Mouse (Mus musculus): ENCODE measurements around the gene 4930430F08Rik. TPM values are rescaled to one million over a fixed set of nuclear protein-coding genes. Genes with fewer than 3 reads are reported as not detected.
A peak's percentile ranks its signal among the peaks of the same experiment; 100 is the strongest.

The 4930430F08Rik gene
- polyA plus RNA-seq (2016; fragmentation: Nextera tagmentation; extraction: Ambion mirVana) = 11.4 and 11.9 TPM in 2 replicates

DNA sequence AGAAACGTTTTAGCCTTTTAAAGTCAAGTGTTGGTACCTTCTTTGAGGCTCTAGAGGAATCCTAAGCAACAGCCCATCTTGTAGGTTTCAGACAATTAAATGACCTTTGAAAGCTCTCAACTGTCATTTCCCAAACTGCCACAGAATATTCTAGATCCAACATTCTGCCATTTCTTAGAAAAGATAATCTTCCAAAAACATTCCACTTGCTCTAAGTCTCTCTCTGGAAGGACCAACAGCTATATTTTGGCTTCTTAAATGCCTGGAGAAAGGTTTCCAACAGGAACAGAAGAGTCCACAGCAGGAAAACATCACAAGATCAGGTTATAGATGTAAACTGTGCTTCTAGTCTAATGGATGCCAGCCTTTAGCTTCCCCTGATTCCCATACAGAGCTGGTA lies at the start of gene 4930430F08Rik, which contains the start of gene 1700017N19Rik:
Gene 4930430F08Rik (minus strand): TSS at position 101 of the 400 bp plus-strand sequence.
Gene 1700017N19Rik (plus strand): TSS at position 162 of the 400 bp plus-strand sequence.
- 77% methylated on average over 1 of the region's 1 CpGs for WGBS
- Histone ChIP-seq H3K27me3 (no peaks in the 10 kb centered on the region), H3K9me3 (no peaks in the 10 kb centered on the region), H3K27ac (no peak within 1 kb of the TSS), H3K4me2 (peak within 1 kb of the TSS; percentile 71), H3K36me3 (replicated peaks) (no peaks in the 10 kb centered on the region), H3K4me1 (peaks cover 7% of the 10 kb centered on the region; the same call in 1 of the 2 replicates), H3K9ac (no peak within 1 kb of the TSS), H3K4me3 (replicated peaks) (peak within 1 kb of the TSS; percentile 73)
- ATAC-seq (ENCODE audit: low FRiP score) = no peak

DNA sequence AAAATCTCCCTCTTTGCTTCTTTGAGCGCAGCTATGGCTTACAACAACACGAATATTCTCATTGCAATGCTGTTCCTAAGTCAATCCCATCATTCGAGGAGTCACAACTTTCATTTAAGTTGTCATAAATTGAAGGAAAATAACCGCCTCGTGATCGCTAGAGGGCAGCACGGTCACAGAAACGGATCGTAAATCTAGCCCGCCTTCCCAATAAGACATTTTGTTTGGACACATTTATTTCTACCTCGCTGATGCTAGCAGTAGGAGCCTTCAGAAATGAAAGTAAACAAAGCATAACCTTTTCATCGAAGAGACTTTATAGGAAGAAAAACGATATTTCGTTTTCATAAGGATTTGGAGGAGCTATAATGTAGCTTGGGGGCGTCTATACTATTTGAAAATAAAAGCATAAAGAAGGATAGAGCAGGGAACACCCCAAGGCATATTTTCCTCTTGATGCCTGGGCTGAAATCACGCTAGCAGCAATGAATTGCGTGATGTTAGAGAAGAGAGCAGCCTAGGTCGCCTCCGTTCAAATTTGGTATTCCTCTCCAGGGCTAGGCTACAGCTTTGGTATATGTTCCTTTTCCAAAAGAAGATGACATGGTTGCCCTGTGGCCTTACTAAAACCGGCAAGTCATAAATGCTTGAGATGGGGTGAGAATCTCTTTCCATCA lies 39.7 kb upstream of the 4930430F08Rik start:
- H3K27ac ChIP-seq = no peak overlapping the region
- no peak overlapping the region for H3K9ac ChIP-seq
- peaks cover 2% of the 10 kb centered on the region; the same call in 1 of the 2 replicates for H3K4me1 ChIP-seq
- 0 out of 2 replicates have a peak, but pooled peaks have one; percentile 70 for ATAC-seq (ENCODE audit: low FRiP score)
- peak overlapping the region; percentile 31 for H3K4me2 ChIP-seq
- no peaks in the 10 kb centered on the region for H3K9me3 ChIP-seq
- no peak overlapping the region for H3K4me3 ChIP-seq (replicated peaks)
- H3K36me3 ChIP-seq (replicated peaks) = no peaks in the 10 kb centered on the region
- WGBS = 26% methylated on average over 20 of the region's 20 CpGs
- H3K27me3 ChIP-seq = no peaks in the 10 kb centered on the region

DNA sequence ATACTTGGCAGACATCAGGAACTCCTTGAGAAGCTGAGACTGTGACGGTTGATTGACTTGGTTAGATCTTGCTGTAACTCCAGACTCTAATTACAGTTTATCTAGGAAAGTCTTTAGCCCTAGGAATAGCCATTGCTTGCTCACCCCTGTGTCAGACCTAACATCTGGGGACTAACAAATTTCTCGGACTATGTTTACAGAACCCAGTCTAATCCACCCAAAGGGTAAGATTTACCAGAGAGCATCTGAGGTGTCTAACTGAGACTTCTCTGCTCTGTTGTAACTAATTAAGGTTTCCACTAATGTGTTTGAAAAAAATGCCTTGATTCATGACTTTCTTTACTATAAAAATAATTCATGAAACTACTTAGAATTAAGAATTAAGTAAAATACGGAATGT lies 32.3 kb upstream of the 4930430F08Rik start:
- H3K27ac ChIP-seq = no peak overlapping the region
- no peaks in the 10 kb centered on the region for H3K27me3 ChIP-seq
- H3K4me2 ChIP-seq = no peak overlapping the region
- no peak for ATAC-seq (ENCODE audit: low FRiP score)
- H3K36me3 ChIP-seq (replicated peaks) = no peaks in the 10 kb centered on the region
- no peaks in the 10 kb centered on the region for H3K4me1 ChIP-seq
- no peak overlapping the region for H3K4me3 ChIP-seq (replicated peaks)
- no peak overlapping the region for H3K9ac ChIP-seq
- 81% methylated on average over 3 of the region's 3 CpGs for WGBS
- H3K9me3 ChIP-seq = no peaks in the 10 kb centered on the region

DNA sequence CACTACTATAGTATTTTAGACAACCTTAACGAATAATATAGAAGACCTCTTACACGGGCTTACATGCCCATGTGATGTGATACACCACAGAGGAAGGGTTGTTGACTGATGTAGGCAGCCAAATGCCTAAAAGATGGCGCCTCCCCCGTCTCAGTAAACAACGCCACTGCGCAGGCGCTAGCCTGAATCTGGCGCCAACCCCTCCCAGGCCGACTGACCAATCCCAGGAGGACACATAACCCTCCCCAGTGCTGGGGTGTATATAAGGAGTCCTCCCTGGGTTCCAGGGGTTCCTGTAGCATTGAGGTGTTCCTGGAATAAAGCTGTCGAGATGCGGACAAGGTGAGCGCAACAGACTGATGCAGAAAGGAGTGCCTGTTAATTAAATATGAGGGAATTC lies 29.8 kb upstream of the 4930430F08Rik start:
- no peak for ATAC-seq (ENCODE audit: low FRiP score)
- no peaks in the 10 kb centered on the region for H3K27me3 ChIP-seq
- H3K9me3 ChIP-seq = no peaks in the 10 kb centered on the region
- H3K4me1 ChIP-seq = no peaks in the 10 kb centered on the region
- H3K4me2 ChIP-seq = no peak overlapping the region
- no peak overlapping the region for H3K4me3 ChIP-seq (replicated peaks)
- H3K27ac ChIP-seq = no peak overlapping the region
- H3K9ac ChIP-seq = no peak overlapping the region
- WGBS = 92% methylated on average over 12 of the region's 12 CpGs
- H3K36me3 ChIP-seq (replicated peaks) = no peaks in the 10 kb centered on the region

DNA sequence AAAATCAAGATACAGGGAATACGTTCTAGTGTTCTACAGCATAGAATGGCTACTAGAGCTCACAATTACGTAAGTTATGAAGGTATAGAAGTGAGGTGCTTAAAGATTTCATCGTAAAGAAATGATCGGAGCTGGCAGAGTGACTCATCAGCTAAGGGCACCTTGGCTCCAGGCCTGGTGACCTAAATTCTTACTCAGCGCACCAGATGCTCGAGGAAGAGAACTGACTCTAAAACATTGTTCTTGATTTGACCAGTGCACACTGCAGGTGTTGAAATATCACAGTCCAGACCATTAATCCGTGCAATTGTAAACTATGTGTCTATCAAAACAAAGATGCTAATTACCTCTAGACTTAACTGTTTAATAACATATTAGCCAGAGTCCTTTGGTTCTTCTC lies 29.3 kb upstream of the 4930430F08Rik start:
- Histone ChIP-seq H3K4me2 (no peak overlapping the region), H3K9me3 (no peaks in the 10 kb centered on the region), H3K36me3 (replicated peaks) (no peaks in the 10 kb centered on the region), H3K4me3 (replicated peaks) (no peak overlapping the region), H3K27me3 (no peaks in the 10 kb centered on the region), H3K4me1 (no peaks in the 10 kb centered on the region), H3K27ac (no peak overlapping the region), H3K9ac (no peak overlapping the region)
- no peak for ATAC-seq (ENCODE audit: low FRiP score)
- 90% methylated on average over 7 of the region's 7 CpGs for WGBS

DNA sequence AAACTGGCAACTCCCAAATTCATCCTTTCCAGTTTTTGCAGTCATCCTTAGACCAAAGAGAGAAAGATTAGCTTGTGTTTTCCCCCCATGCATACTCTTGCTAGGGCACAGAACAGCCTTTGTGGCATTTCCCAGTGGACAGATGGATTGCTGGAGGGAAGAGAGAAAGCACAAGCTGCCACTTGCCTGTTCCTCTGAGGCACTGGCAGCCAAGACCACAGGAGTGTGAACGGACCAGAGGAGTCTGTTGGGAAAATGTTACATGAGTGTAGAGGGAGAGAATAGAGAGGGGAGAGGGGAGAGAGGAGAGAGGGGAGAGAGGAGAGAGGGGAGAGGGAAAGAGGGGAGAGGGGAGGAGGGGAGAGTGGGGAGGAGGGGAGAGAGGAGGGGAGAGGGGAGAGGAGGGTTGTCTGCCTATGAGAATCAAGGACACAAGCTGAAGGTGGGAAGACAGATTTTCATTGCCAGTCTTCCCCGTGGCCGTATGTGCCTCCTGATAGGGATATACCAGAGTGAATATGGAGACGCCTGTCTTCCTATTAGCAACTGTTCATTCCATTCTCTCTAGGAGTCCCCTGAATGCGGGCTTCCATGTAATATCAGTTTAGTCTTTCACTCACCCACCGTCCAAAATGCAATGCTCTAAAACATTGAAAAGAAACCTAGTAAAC lies 27.1 kb upstream of the 4930430F08Rik start:
- no peaks in the 10 kb centered on the region for H3K4me1 ChIP-seq
- 80% methylated on average over 6 of the region's 6 CpGs for WGBS
- no peak overlapping the region for H3K4me2 ChIP-seq
- H3K27me3 ChIP-seq = no peaks in the 10 kb centered on the region
- no peak overlapping the region for H3K9ac ChIP-seq
- ATAC-seq (ENCODE audit: low FRiP score) = peak; percentile 49; the same call in 1 of the 2 replicates
- H3K36me3 ChIP-seq (replicated peaks) = no peaks in the 10 kb centered on the region
- no peak overlapping the region for H3K4me3 ChIP-seq (replicated peaks)
- H3K9me3 ChIP-seq = no peaks in the 10 kb centered on the region
- no peak overlapping the region for H3K27ac ChIP-seq

DNA sequence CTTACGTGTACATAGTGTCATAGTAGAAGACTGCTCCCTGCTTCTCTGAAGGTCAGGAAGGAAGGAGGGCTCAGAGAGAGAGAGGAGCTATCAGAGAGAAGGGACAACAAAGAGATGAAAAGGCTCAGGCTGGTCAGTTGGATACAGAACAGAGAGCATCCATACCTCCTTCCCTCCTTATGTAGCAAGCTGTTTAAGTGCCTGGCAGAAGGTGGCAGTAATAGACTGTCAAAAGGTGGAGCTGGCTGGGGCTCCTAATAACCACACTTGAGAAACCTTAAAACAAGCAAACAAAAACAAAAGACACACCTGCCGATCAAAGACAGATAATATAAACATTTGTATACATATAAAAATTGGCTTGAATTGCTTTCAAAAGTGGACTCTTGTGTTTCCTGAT lies 14.0 kb upstream of the 4930430F08Rik start:
- ATAC-seq (ENCODE audit: low FRiP score) = no peak
- no peak overlapping the region for H3K4me3 ChIP-seq (replicated peaks)
- WGBS = 70% methylated on average over 2 of the region's 2 CpGs

DNA sequence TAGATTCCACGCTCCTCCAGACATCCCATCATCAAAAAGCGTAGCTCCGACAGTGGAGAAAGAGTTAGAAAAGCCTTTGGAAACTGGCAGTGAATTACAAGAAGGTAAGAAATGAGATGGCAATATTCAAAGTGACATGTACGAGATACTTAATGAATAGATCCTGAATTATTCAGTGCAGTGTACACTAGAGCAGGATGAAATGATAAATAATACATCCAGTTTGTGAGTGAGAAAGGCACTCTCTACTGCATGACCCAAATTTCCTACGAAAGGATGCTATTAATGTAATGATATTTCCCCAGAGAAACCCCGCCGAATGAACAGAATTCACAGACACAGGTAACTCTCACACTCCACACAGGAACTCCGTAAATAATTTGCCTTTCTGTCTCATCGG lies 13.3 kb upstream of the 4930430F08Rik start:
- Histone ChIP-seq H3K4me1 (no peaks in the 10 kb centered on the region), H3K27ac (no peak overlapping the region), H3K27me3 (no peaks in the 10 kb centered on the region), H3K4me3 (replicated peaks) (no peak overlapping the region), H3K4me2 (no peak overlapping the region), H3K9me3 (no peaks in the 10 kb centered on the region), H3K36me3 (replicated peaks) (no peaks in the 10 kb centered on the region), H3K9ac (no peak overlapping the region)
- WGBS = 89% methylated on average over 9 of the region's 9 CpGs
- no peak for ATAC-seq (ENCODE audit: low FRiP score)

More for the DNA sequence above, 14.0 kb upstream of the 4930430F08Rik start:
- H3K4me1 ChIP-seq = no peaks in the 10 kb centered on the region
- no peaks in the 10 kb centered on the region for H3K9me3 ChIP-seq
- H3K9ac ChIP-seq = no peak overlapping the region
- H3K4me2 ChIP-seq = no peak overlapping the region
- H3K27me3 ChIP-seq = no peaks in the 10 kb centered on the region
- H3K36me3 ChIP-seq (replicated peaks) = no peaks in the 10 kb centered on the region
- H3K27ac ChIP-seq = no peak overlapping the region

DNA sequence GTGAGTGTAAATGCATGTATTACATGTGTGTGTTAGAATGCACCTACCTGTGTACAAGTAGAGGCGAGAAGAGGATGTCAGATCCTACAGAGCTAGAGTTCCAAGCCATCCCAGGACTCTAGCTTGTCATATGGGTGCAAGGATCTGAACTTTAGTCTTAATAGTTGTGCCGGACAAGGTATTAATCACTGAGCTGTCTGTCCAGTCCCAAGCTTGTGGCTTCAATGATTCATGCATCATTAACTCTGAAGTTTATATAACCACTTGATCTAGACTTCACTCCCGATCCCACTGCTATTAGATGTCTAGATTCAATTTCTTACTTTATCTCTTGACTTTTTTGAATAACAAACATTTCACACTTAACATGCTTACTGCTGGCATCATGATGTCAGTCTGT lies 8.1 kb upstream of the 4930430F08Rik start:
- no peak for ATAC-seq (ENCODE audit: low FRiP score)
- no peak overlapping the region for H3K4me2 ChIP-seq
- 84% methylated on average over 3 of the region's 3 CpGs for WGBS

DNA sequence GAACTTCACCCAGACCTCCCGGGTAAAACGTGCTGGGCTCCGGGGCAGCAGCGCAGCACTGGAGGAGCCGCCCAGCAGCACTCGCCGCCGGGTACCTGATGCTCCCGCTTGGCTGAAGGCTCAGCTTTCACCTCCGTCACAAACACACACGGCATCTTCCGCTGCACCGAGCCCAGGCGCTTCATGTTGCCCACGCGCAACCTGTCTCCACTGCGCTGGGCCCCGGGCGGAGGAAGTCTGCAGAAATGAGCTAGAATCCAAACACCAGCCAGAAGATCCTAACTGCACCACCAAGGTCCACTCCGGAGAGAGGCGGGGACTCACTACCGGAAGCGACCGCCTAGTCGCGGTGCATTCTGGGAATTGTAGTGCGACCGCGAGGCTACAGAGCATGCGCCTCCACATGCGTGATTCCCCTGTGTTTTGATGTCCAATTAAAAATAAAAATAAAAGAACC lies 1.3 kb downstream of the 4930430F08Rik start:
- no peaks in the 10 kb centered on the region for H3K9me3 ChIP-seq
- H3K4me2 ChIP-seq = peak overlapping the region; percentile 71
- 0 out of 2 replicates have a peak overlapping the region, but pooled peaks have one; percentile 53 for H3K27ac ChIP-seq
- H3K9ac ChIP-seq = peak overlapping the region; percentile 70
- H3K27me3 ChIP-seq = no peaks in the 10 kb centered on the region
- H3K4me1 ChIP-seq = peaks cover 7% of the 10 kb centered on the region; the same call in 1 of the 2 replicates
- WGBS = under 1% methylated on average over 31 of the region's 31 CpGs
- 0 out of 2 replicates have a peak, but pooled peaks cover 4% of the 10 kb centered on the region for H3K36me3 ChIP-seq (replicated peaks)
- H3K4me3 ChIP-seq (replicated peaks) = peak overlapping the region; percentile 73
- ATAC-seq (ENCODE audit: low FRiP score) = peak; percentile 99

More for the DNA sequence above, 8.1 kb upstream of the 4930430F08Rik start:
- Histone ChIP-seq H3K9me3 (no peaks in the 10 kb centered on the region), H3K27me3 (no peaks in the 10 kb centered on the region), H3K4me3 (replicated peaks) (no peak overlapping the region), H3K27ac (no peak overlapping the region), H3K9ac (no peak overlapping the region), H3K4me1 (no peaks in the 10 kb centered on the region), H3K36me3 (replicated peaks) (no peaks in the 10 kb centered on the region)

DNA sequence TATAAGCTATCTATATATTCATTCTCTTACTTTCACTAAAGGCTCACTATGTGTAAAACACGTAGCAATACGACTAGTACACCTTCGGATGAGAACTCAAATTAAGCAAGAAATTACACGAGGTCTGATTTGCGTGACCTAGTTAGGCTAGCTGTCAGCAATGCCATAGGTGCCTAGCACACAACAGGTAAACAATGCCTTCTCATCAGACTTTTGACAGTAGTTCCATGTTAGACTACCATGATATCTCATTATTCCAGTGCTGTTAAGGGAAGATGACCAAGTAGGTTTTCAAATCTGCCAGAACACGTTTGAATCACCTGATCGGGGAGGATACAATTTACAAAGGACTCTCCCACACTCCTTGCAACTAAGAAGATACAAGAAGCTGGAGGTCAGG lies 1.7 kb downstream of the 4930430F08Rik start:
- Histone ChIP-seq H3K27ac (no peak overlapping the region), H3K4me3 (replicated peaks) (peak overlapping the region; percentile 73), H3K4me2 (peak overlapping the region; percentile 71), H3K9me3 (no peaks in the 10 kb centered on the region), H3K27me3 (no peaks in the 10 kb centered on the region), H3K36me3 (replicated peaks) (0 out of 2 replicates have a peak, but pooled peaks cover 4% of the 10 kb centered on the region), H3K9ac (peak overlapping the region; percentile 70), H3K4me1 (peaks cover 7% of the 10 kb centered on the region; the same call in 1 of the 2 replicates)
- 48% methylated on average over 7 of the region's 7 CpGs for WGBS
- ATAC-seq (ENCODE audit: low FRiP score) = no peak; the same call in 1 of the 2 replicates

DNA sequence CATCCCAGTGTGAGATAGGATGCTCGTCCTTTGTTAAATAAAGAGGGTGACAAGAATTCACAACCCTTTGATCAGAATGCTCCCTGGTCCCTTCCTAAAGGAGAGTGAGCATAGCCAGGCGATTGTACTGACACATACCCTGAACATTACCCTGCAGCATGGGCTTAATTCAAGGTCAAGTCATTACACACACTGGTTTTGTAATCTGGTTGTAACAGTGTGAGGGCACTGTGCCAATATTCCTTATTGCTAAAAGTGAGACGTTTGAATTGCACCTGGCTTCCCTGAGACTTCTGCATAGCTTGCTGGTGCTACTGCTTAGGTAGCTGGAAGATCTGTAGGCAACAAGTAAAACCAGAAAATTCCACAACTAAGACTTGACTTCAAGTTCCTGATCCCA lies 6.0 kb downstream of the 4930430F08Rik start:
- Histone ChIP-seq H3K27me3 (no peaks in the 10 kb centered on the region), H3K27ac (no peak overlapping the region), H3K4me3 (replicated peaks) (no peak overlapping the region), H3K9me3 (no peaks in the 10 kb centered on the region), H3K4me1 (peaks cover 7% of the 10 kb centered on the region; the same call in 1 of the 2 replicates), H3K36me3 (replicated peaks) (0 out of 2 replicates have a peak, but pooled peaks cover 4% of the 10 kb centered on the region), H3K4me2 (no peak overlapping the region), H3K9ac (no peak overlapping the region)
- no peak for ATAC-seq (ENCODE audit: low FRiP score)
- WGBS = 84% methylated on average over 3 of the region's 3 CpGs
